Mouse (Mus musculus) stomach, postnatal 0 days (tissue): ENCODE results near the gene Ccdc91. TPM values are rescaled to one million over a fixed set of nuclear protein-coding genes. Genes with fewer than 3 reads are reported as not detected.

Experiments
- ATAC-seq: fragments of 200-750 bp; cut with Nextera tagmentation; 2 replicates; pipeline ENCODE4 v1.8.0; 2017; ENCODE audit not compliant: low FRiP score, low TSS enrichment
- DNase-seq: peaks from one replicate; pipeline ENCODE4 v3.0.0-alpha.2; 2016; ENCODE audit warnings: low spot score
- H3K27ac ChIP-seq: fragments of 300-500 bp; sonication (generic); replicated peaks from 2 replicates; pipeline ENCODE4 v1.5.1; 2014; ENCODE audit warnings: mild to moderate bottlenecking, control low read depth
- H3K27me3 ChIP-seq: fragments of 300-500 bp; sonication (generic); 2 replicates; pipeline ENCODE4 v1.6.1; 2014; ENCODE audit warnings: low read length; ENCODE audit not compliant: control insufficient read depth, insufficient read depth
- H3K36me3 ChIP-seq: fragments of 300-500 bp; sonication (generic); 2 replicates; pipeline ENCODE4 v1.6.1; 2014; ENCODE audit warnings: low read length, mixed read lengths; ENCODE audit not compliant: control insufficient read depth, insufficient read depth
- H3K4me1 ChIP-seq: fragments of 300-500 bp; sonication (generic); replicated peaks from 2 replicates; pipeline ENCODE4 v1.6.1; 2014; ENCODE audit warnings: antibody characterized with exemption; ENCODE audit not compliant: control insufficient read depth, insufficient read depth
- H3K4me2 ChIP-seq: fragments of 300-500 bp; sonication (generic); replicated peaks from 2 replicates; pipeline ENCODE4 v1.6.1; 2014; ENCODE audit warnings: low read depth, mild to moderate bottlenecking, control low read depth, moderate library complexity
- H3K4me3 ChIP-seq: fragments of 300-500 bp; sonication (generic); 2 replicates; pipeline ENCODE4 v1.5.1; 2014; ENCODE audit warnings: low read depth, low read length, control low read depth
- H3K9ac ChIP-seq: fragments of 300-500 bp; sonication (generic); 2 replicates; pipeline ENCODE4 v1.6.1; 2014; ENCODE audit warnings: mild to moderate bottlenecking, low read length, control low read depth, mixed read lengths
- H3K9me3 ChIP-seq: fragments of 300-500 bp; sonication (generic); 2 replicates; pipeline ENCODE4 v1.6.1; 2016; ENCODE audit warnings: low read length; ENCODE audit not compliant: control insufficient read depth
- CTCF ChIP-seq: IDR thresholded peaks from 2 replicates; pipeline ENCODE4 v1.5.1; 2016; ENCODE audit warnings: antibody characterized with exemption, low read depth, mild to moderate bottlenecking, moderate library complexity
- EP300 ChIP-seq: optimal IDR thresholded peaks from 2 replicates; pipeline ENCODE3; 2016; ENCODE audit warnings: antibody characterized with exemption
- WGBS: fragments of 180-500 bp; shearing (Covaris S2); extraction: QIAGEN DNeasy Blood & Tissue Kit; methylation state at CpG from one replicate; pipeline ENCODE4 v1.1.7; 2014; 5-methylcytosine and 5-hydroxymethylcytosine counted together
- polyA plus RNA-seq: library from polyadenylated mRNA; unstranded; fragments of >200 nt; fragmentation: Nextera tagmentation; extraction: Ambion mirVana; gene quantifications from 2 replicates; pipeline ENCODE4 v1.2.1, GENCODE M21; 2015

Ccdc91 gene
- polyA plus RNA-seq, 1 experiment from 2014 or later: 16.2 TPM

DNA sequence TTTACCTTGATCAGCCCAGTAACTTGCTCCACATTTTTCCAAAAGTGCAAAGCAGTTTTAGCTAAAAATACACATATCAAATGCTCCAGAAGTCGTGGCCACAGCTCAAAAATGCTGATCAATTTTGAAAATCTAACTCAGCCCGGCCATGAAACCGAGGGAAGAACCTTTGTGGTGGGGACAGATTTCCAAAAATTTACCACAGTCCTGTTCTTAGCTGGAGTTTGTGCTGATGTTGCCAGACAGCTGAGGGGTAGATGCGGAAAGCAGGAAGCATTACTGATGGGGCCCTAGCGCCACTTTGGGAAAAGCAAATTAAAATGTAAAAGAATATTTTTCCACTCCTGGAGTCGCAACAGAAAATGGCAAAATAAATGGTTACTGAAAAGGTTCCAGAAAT lies 31.6 kb downstream of the Ccdc91 start:
- no peaks in the 10 kb centered on the region for H3K27me3 ChIP-seq
- no peaks in the 10 kb centered on the region for H3K9me3 ChIP-seq
- H3K4me2 ChIP-seq: no peak overlapping the region
- no peak for ATAC-seq
- no peak overlapping the region for H3K27ac ChIP-seq
- WGBS: 74% methylated on average over 6 of the region's 6 CpGs
- H3K4me1 ChIP-seq: no peaks in the 10 kb centered on the region
- H3K4me3 ChIP-seq: no peak overlapping the region
- no peak for DNase-seq
- H3K9ac ChIP-seq: no peak overlapping the region
- H3K36me3 ChIP-seq: no peaks in the 10 kb centered on the region
- TF ChIP-seq CTCF (no peak), EP300 (no peak)

DNA sequence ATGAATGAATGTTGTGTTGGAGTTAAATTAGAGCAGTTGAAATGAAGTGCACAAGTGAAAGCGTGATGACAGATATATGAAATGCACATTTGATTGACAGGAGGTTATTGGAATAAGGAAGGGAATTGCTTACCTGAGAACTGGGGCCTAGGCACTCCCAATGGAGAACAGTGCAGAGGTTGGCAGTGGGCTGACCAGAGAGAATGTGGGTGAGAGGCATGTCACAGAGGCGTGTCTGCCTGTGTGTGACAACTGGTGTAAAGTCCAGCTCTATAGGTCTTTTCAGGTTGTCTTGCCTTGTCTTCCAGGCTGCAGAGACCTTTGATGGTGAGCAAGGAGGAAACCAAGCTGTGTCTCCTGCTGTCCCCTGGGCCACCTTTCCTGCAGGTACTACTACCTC lies 34.9 kb downstream of the Ccdc91 start:
- Histone ChIP-seq H3K4me2 (no peak overlapping the region), H3K9ac (no peak overlapping the region), H3K4me3 (no peak overlapping the region), H3K36me3 (no peaks in the 10 kb centered on the region), H3K9me3 (no peaks in the 10 kb centered on the region), H3K27me3 (no peaks in the 10 kb centered on the region), H3K27ac (no peak overlapping the region), H3K4me1 (no peaks in the 10 kb centered on the region)
- 85% methylated on average over 2 of the region's 2 CpGs for WGBS
- ATAC-seq: peak; percentile 67
- peak; percentile 24 for DNase-seq
- no peak for TF ChIP-seq CTCF

DNA sequence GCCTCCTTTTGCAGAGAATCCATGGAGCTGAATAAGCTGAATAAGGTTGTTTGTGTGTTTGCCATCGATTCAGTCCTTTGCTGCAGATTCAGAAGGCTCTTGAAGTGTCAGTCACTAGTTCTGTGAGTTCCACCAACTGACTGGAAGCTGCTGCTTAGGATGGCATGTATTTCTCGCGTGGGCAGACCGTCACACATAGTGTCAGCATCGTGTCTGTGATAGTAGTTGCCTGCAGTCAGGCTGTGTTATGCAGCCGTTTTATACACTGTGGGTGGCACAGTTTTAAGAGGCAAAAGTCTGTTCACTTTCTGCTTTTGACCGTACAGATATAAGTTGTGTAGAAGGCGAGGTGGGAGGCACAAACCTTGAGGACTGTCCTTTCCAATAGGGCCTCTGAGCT lies 42.3 kb downstream of the Ccdc91 start:
- Histone ChIP-seq H3K27ac (no peak overlapping the region), H3K9me3 (no peaks in the 10 kb centered on the region), H3K9ac (no peak overlapping the region), H3K4me2 (no peak overlapping the region), H3K36me3 (no peaks in the 10 kb centered on the region), H3K27me3 (no peaks in the 10 kb centered on the region), H3K4me3 (no peak overlapping the region), H3K4me1 (no peaks in the 10 kb centered on the region)
- ATAC-seq (no peak), DNase-seq (no peak)
- 84% methylated on average over 8 of the region's 8 CpGs for WGBS
- no peak for TF ChIP-seq EP300
- TF ChIP-seq CTCF: no peak

DNA sequence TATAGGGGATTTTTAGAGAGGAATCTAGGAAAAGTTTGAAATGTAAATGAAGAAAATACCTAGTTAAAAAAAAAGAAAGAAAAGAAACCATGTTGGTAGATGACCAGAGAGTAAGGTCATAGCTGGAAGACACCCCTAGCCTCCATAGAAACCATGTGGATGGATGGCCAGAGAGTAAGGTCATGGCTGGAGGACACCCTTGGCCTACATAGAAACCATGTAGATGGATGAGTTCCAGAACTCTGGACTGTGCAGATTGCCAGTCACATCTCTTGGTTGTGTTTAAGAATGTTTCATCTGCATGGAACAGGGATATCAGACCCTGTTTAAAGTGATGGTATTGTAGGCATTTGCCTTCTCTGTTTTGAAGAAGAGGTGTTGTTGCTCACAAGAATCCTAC lies 49.6 kb downstream of the Ccdc91 start:
- H3K9ac ChIP-seq: no peak overlapping the region
- no peak overlapping the region for H3K4me2 ChIP-seq
- H3K4me1 ChIP-seq: no peaks in the 10 kb centered on the region
- TF ChIP-seq EP300: no peak
- no peak for TF ChIP-seq CTCF
- ATAC-seq (no peak), DNase-seq (no peak)
- no peaks in the 10 kb centered on the region for H3K36me3 ChIP-seq
- no peaks in the 10 kb centered on the region for H3K9me3 ChIP-seq
- no peak overlapping the region for H3K4me3 ChIP-seq
- H3K27ac ChIP-seq: no peak overlapping the region
- no peaks in the 10 kb centered on the region for H3K27me3 ChIP-seq

DNA sequence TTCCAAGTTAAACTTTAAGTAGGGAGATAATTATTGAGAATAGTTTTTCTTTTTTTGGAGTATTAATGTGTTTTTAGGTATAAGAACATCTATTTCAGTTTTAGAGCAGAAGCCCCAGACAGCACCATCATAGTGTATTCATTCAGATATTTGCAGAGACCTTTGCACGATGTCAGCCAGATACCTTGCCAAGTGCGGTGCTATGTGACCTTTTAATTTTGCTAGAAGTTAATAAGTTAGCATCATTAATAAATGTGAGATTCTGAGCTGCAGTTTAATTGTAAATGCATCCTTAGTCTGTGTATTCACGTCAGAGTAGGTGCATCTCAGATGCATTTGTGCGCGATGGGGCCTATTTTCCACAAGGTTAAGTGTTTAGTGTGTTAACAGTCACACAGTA lies 59.3 kb downstream of the Ccdc91 start:
- Histone ChIP-seq H3K9me3 (no peaks in the 10 kb centered on the region), H3K4me3 (no peak overlapping the region), H3K9ac (no peak overlapping the region), H3K27me3 (no peaks in the 10 kb centered on the region), H3K4me2 (no peak overlapping the region), H3K27ac (no peak overlapping the region), H3K4me1 (no peaks in the 10 kb centered on the region), H3K36me3 (no peaks in the 10 kb centered on the region; the same call in 1 of the 2 replicates)
- ATAC-seq: no peak
- WGBS: 93% methylated on average over 5 of the region's 5 CpGs
- TF ChIP-seq EP300 (no peak), CTCF (no peak)
- no peak for DNase-seq

DNA sequence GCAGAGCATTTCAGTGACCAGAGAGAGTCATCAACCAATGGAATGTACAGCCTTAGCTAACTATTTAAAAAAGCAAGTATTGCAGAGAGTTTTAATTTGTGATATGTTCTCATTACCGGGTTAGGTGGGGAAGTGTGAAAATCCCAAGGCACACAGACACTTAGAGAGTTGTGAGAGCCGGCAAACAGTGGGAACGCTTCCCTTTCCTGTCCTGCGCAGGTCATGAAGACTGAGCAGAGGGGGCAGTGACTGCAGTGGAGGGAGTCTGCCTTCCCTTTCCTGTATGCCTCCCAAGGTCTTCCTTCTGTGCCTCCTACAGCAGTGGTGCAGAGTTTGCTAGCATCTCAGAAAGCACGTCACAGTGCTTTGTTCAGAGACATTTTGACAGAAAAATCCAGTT lies 62.6 kb downstream of the Ccdc91 start:
- Histone ChIP-seq H3K27me3 (no peaks in the 10 kb centered on the region), H3K4me2 (no peak overlapping the region), H3K9me3 (no peaks in the 10 kb centered on the region), H3K36me3 (no peaks in the 10 kb centered on the region; the same call in 1 of the 2 replicates), H3K4me1 (no peaks in the 10 kb centered on the region), H3K9ac (no peak overlapping the region), H3K4me3 (no peak overlapping the region), H3K27ac (no peak overlapping the region)
- TF ChIP-seq CTCF: no peak
- TF ChIP-seq EP300: no peak
- no peak for DNase-seq
- WGBS: 84% methylated on average over 5 of the region's 5 CpGs
- no peak for ATAC-seq
